Comparison of ENCODE assay signal across 16 mouse cellular contexts in genomic region chr11:54530916-54531315, GRCm38 (mm10). TPM values are rescaled to one million over a fixed set of nuclear protein-coding genes. Genes with fewer than 3 reads are reported as not detected.
DNase-seq lines count a peak whose midpoint lies in the region; ATAC-seq and TF ChIP-seq lines count a peak whose summit lies in the region.
"Had no signal": no experiment of that assay in that cellular context is flagged by ENCODE, and none has a peak within 500 bp of the region (broad histone marks: within the 10 kb centered on the region; RNA-seq: fewer than 3 reads in every experiment).

No protein-coding gene starts in this region.

- peak overlapping the region; percentile 84 to 88 for H3K27ac ChIP-seq in heart, embryonic 14.5 days (replicated peaks in 1 of 2; ENCODE audit: control insufficient read depth in 1 of 2, insufficient read depth in 1 of 2, low read depth in 2 of 2, low read length in 2 of 2)
- peak overlapping the region; percentile 73 for H3K27ac ChIP-seq in kidney, embryonic 16.5 days (ENCODE audit: low read length)
- 0 out of 2 replicates have a peak overlapping the region, but pooled peaks have one; percentile 28 for H3K27ac ChIP-seq in neural tube, embryonic 14.5 days (ENCODE audit: low read depth, low read length)
- H3K27ac ChIP-seq in stomach, postnatal 0 days (replicated peaks), result peak overlapping the region; percentile 61
- no peak overlapping the region for H3K27ac ChIP-seq in forebrain, embryonic 10.5 days
- H3K27ac ChIP-seq: liver, embryonic 14.5 days; neural tube, embryonic 12.5 days had no signal

- 90% methylated on average over 1 of the region's 1 CpGs for WGBS in heart, embryonic 14.5 days
- WGBS in kidney, embryonic 16.5 days, result 88% methylated on average over 1 of the region's 1 CpGs
- 91% methylated on average over 1 of the region's 1 CpGs for WGBS in neural tube, embryonic 14.5 days
- WGBS in stomach, postnatal 0 days, result 95% methylated on average over 1 of the region's 1 CpGs
- 87% methylated on average over 1 of the region's 1 CpGs for WGBS in forebrain, embryonic 10.5 days

- H3K27me3 ChIP-seq in heart, embryonic 14.5 days (ENCODE audit: control insufficient read depth, insufficient read depth, low read length), result no peaks in the 10 kb centered on the region
- no peaks in the 10 kb centered on the region for H3K27me3 ChIP-seq in kidney, embryonic 16.5 days (ENCODE audit: insufficient read depth, low read length)
- H3K27me3 ChIP-seq in neural tube, embryonic 14.5 days (ENCODE audit: control insufficient read depth, insufficient read depth, low read length), result no peaks in the 10 kb centered on the region
- H3K27me3 ChIP-seq in stomach, postnatal 0 days (ENCODE audit: control insufficient read depth, insufficient read depth, low read length), result no peaks in the 10 kb centered on the region
- no peaks in the 10 kb centered on the region for H3K27me3 ChIP-seq in forebrain, embryonic 10.5 days (ENCODE audit: poor library complexity, severe bottlenecking)
- H3K27me3 ChIP-seq: megakaryocyte, embryonic 14.5 days; neural tube, embryonic 12.5 days had no signal

- TF ChIP-seq CTCF in stomach, postnatal 0 days (IDR thresholded peaks at IDR 0.05; ENCODE audit: low read depth), result no peak

- TF ChIP-seq EP300 in stomach, postnatal 0 days (optimal IDR thresholded peaks at IDR 0.05), result no peak

- H3K9ac ChIP-seq in heart, embryonic 14.5 days (ENCODE audit: low read length), result no peak overlapping the region
- no peak overlapping the region for H3K9ac ChIP-seq in kidney, embryonic 16.5 days (replicated peaks; ENCODE audit: low read length)
- H3K9ac ChIP-seq in neural tube, embryonic 14.5 days (replicated peaks; ENCODE audit: low read depth, low read length), result no peak overlapping the region
- H3K9ac ChIP-seq in stomach, postnatal 0 days (ENCODE audit: low read length), result no peak overlapping the region
- H3K9ac ChIP-seq: liver, embryonic 14.5 days; neural tube, embryonic 12.5 days had no signal

- no peaks in the 10 kb centered on the region for H3K36me3 ChIP-seq in heart, embryonic 14.5 days (ENCODE audit: control insufficient read depth, insufficient read depth, low read length)
- H3K36me3 ChIP-seq in kidney, embryonic 16.5 days (ENCODE audit: insufficient read depth, low read length), result no peaks in the 10 kb centered on the region
- H3K36me3 ChIP-seq in neural tube, embryonic 14.5 days (ENCODE audit: control insufficient read depth, insufficient read depth, low read length), result no peaks in the 10 kb centered on the region
- H3K36me3 ChIP-seq in stomach, postnatal 0 days (ENCODE audit: control insufficient read depth, insufficient read depth, low read length), result no peaks in the 10 kb centered on the region
- H3K36me3 ChIP-seq in forebrain, embryonic 10.5 days (replicated peaks), result no peaks in the 10 kb centered on the region
- H3K36me3 ChIP-seq: neural tube, embryonic 12.5 days had no signal

- H3K4me2 ChIP-seq in heart, embryonic 14.5 days (ENCODE audit: low read length), result peak overlapping the region; percentile 24; the same call in 1 of the 2 replicates
- H3K4me2 ChIP-seq in kidney, embryonic 16.5 days (replicated peaks; ENCODE audit: low read depth, low read length), result no peak overlapping the region
- no peak overlapping the region for H3K4me2 ChIP-seq in neural tube, embryonic 14.5 days (ENCODE audit: low read depth, low read length)
- H3K4me2 ChIP-seq in stomach, postnatal 0 days (replicated peaks; ENCODE audit: low read depth), result no peak overlapping the region
- H3K4me2 ChIP-seq: neural tube, embryonic 12.5 days had no signal

- H3K4me3 ChIP-seq in heart, embryonic 14.5 days (ENCODE audit: control insufficient read depth in 1 of 2, insufficient read depth in 1 of 2, low read depth in 1 of 2, low read length in 2 of 2), result no peak overlapping the region
- H3K4me3 ChIP-seq in kidney, embryonic 16.5 days (ENCODE audit: low read length), result no peak overlapping the region
- H3K4me3 ChIP-seq in neural tube, embryonic 14.5 days (ENCODE audit: low read depth, low read length), result no peak overlapping the region
- no peak overlapping the region for H3K4me3 ChIP-seq in stomach, postnatal 0 days (ENCODE audit: low read depth, low read length)
- H3K4me3 ChIP-seq in forebrain, embryonic 10.5 days, result no peak overlapping the region
- H3K4me3 ChIP-seq: megakaryocyte, embryonic 14.5 days; neural tube, embryonic 12.5 days had no signal

- no peak for ATAC-seq in heart, embryonic 14.5 days (ENCODE audit: insufficient number of reproducible peaks, insufficient read depth, low FRiP score, low read depth)
- ATAC-seq in kidney, embryonic 16.5 days (ENCODE audit: low FRiP score, low TSS enrichment), result no peak
- ATAC-seq in neural tube, embryonic 14.5 days (ENCODE audit: low read depth), result no peak
- ATAC-seq in stomach, postnatal 0 days (ENCODE audit: low FRiP score, low TSS enrichment), result no peak
- ATAC-seq: forebrain, embryonic 14.5 days; midbrain, embryonic 16.5 days had no signal

- peaks cover 10 to 37% of the 10 kb centered on the region in 2 experiments for H3K4me1 ChIP-seq in heart, embryonic 14.5 days (ENCODE audit: control insufficient read depth in 2 of 2, insufficient read depth in 2 of 2, low read length in 2 of 2)
- H3K4me1 ChIP-seq in kidney, embryonic 16.5 days (ENCODE audit: insufficient read depth, low read length), result peaks cover 14% of the 10 kb centered on the region
- no peaks in the 10 kb centered on the region for H3K4me1 ChIP-seq in neural tube, embryonic 14.5 days (ENCODE audit: control insufficient read depth, insufficient read depth, low read length)
- H3K4me1 ChIP-seq in stomach, postnatal 0 days (replicated peaks; ENCODE audit: control insufficient read depth, insufficient read depth), result 0 out of 2 replicates have a peak, but pooled peaks cover 2% of the 10 kb centered on the region
- H3K4me1 ChIP-seq in forebrain, embryonic 10.5 days, result no peaks in the 10 kb centered on the region
- H3K4me1 ChIP-seq: neural tube, embryonic 12.5 days had no signal

- H3K9me3 ChIP-seq in heart, embryonic 14.5 days (ENCODE audit: control insufficient read depth, low read length), result no peaks in the 10 kb centered on the region
- no peaks in the 10 kb centered on the region for H3K9me3 ChIP-seq in kidney, embryonic 16.5 days (ENCODE audit: low read length)
- no peaks in the 10 kb centered on the region for H3K9me3 ChIP-seq in neural tube, embryonic 14.5 days (ENCODE audit: control insufficient read depth, low read length)
- no peaks in the 10 kb centered on the region for H3K9me3 ChIP-seq in stomach, postnatal 0 days (ENCODE audit: control insufficient read depth, low read length)
- no peaks in the 10 kb centered on the region for H3K9me3 ChIP-seq in forebrain, embryonic 10.5 days
- H3K9me3 ChIP-seq: G1E; megakaryocyte, embryonic 14.5 days; neural tube, embryonic 12.5 days had no signal

- DNase-seq in heart, adult 9 months (ENCODE audit: low spot score in 2 of 2), result no peak
- no peak for DNase-seq in kidney, adult 11 months
- no peak for DNase-seq in neural tube, embryonic 10.5 days (ENCODE audit: extremely low spot score, low spot score)
- no peak for DNase-seq in stomach, postnatal 0 days (ENCODE audit: low spot score)
- DNase-seq in forebrain, embryonic 10.5 days (ENCODE audit: extremely low spot score, low spot score), result no peak
- DNase-seq: cerebellum, adult 8-10 months; layer of hippocampus, postnatal 36 days had no signal

RNA-seq across cellular contexts. Expression of gene Rapgef6, which starts 8.3 kb away (rescaled TPM):
- polyA plus RNA-seq in heart, embryonic 14.5 days (2014; fragmentation: Nextera tagmentation; extraction: Ambion mirVana), result 26.7 and 26.9 TPM in 2 replicates
- polyA plus RNA-seq in kidney, embryonic 16.5 days (2015; fragmentation: Nextera tagmentation; extraction: Ambion mirVana), result 29.4 and 36.6 TPM in 2 replicates
- 34.2 and 40.6 TPM in 2 replicates for polyA plus RNA-seq in neural tube, embryonic 14.5 days (2014; fragmentation: Nextera tagmentation; extraction: Ambion mirVana)
- polyA plus RNA-seq in stomach, postnatal 0 days (2015; fragmentation: Nextera tagmentation; extraction: Ambion mirVana), result 12.5 and 17.0 TPM in 2 replicates
- 31.3 and 31.7 TPM in 2 replicates for polyA plus RNA-seq in forebrain, embryonic 10.5 days (2016; fragmentation: Nextera tagmentation; extraction: Ambion mirVana)
